Mouse (Mus musculus) cerebellum, adult 11 months (tissue): Measurements from ENCODE around the gene Csrp1.

Experiments used
- DNase-seq: peaks from one replicate; pipeline ENCODE4 v3.0.0; 2022

Gene Csrp1

DNA sequence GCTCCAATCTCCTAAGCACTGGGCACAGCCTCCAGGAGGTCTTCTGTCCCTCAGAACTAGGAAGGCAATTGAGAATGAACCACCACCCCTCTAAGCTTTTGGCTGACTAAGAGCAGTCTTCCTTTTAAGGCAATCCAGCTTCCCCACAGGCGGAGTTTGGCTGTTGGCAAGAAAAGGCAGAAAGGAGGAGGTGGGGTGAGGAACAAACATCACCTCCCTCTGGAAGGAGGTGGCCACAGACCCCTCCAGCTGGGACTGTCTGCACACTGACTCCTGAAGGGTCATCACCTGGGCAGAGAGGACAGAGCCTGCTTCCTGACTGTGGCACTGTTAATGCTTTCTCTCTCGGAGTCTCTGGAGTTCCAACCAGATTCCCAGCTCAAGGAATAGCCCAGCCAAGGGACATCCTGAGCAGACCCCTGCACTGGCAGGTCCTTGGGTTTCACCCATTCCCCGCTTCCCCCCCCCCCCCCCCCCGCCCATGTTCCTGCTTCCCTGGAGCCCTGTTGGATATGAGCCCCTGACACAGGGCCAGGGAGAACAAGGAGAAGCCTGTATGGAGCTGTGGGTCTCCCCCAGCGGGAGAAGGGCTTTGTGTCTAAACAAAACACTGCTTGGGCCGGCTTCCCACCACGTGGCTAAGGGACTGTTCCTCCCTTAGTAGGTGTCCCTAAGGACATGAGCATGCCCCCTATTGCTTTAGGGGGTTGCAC lies 14.5 kb downstream of the Csrp1 start:
- peak; percentile 24 for DNase-seq

- no peak for DNase-seq
Measured at GRCm38 (mm10) chr1:135735460-135735859, 15.6 kb downstream of the Csrp1 start.

- no peak for DNase-seq
Measured at GRCm38 (mm10) chr1:135744987-135745386, 25.1 kb downstream of the Csrp1 start.

DNA sequence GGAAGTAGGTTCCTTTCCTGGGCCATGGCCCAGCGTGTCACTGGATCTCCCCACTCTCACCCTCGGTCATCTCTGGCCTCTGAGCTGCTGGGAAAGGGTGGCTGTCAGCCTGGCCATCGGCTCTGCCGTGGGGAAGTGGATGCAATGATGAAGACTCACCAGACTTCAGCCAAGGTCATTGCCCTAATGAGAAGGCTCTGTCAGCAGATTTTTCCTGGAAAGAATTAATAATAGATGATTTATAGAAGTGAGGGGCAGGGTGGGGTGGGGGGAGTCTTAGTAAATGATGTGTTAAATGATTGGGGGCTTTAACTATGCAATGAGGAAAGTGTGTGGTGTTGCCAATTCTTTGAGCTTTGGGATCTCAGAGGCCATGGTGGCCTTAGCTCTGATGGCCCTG lies 26.4 kb downstream of the Csrp1 start:
- DNase-seq: no peak

DNA sequence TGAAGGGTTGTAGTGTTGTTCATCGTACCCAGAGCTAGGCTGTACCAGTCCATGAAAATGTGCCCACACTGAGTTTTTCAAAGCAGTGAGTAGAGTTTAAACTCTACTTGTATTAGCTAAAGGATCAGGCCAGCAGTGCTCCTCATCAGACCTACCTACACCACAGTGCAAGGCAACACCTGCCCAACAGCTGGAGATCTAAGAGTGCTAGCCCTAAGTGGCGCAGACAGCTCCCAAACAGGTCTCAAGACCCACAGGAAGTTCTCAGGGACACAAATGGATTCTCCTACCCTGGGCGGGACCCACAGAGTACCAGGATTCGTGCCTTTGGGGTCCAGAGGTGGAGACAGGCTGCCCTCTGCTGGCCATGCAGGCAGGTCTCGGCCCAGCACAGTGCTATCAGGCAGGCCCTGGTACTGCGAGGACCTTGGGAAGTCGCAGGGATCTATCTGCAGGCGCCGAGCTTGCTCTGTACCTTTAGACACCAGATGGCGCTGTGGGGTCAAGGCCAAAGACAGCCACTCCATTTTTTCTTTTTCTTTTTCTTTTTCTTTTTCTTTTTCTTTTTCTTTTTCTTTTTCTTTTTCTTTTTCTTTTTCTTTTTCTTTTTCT lies 33.0 kb downstream of the Csrp1 start:
- peak; percentile 65 for DNase-seq

- DNase-seq: no peak
Measured at GRCm38 (mm10) chr1:135755287-135755686, 35.4 kb downstream of the Csrp1 start.

- DNase-seq: no peak
Measured at GRCm38 (mm10) chr1:135755913-135756312, 36.1 kb downstream of the Csrp1 start.

DNA sequence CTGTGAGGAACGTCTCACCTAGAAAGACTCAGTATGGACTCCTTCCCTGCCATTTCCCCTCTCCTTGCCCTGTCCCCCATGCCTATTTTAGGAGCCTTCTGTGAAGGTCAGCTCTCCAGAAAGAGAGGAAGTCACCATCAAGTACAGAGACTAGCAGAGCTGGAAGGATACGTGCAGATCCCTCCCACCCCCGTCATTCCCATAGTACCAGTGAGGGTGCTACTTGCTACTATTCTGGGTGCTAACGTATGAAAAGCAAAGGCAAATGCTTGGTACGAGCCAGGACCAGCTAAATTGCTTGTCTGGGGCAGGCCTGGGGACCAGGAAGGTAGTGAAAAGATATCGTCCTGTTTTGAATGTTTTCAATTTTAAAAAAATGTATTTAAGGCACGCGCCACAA lies 37.4 kb downstream of the Csrp1 start:
- no peak for DNase-seq

- no peak for DNase-seq
Measured at GRCm38 (mm10) chr1:135759685-135760084, 39.8 kb downstream of the Csrp1 start.

DNA sequence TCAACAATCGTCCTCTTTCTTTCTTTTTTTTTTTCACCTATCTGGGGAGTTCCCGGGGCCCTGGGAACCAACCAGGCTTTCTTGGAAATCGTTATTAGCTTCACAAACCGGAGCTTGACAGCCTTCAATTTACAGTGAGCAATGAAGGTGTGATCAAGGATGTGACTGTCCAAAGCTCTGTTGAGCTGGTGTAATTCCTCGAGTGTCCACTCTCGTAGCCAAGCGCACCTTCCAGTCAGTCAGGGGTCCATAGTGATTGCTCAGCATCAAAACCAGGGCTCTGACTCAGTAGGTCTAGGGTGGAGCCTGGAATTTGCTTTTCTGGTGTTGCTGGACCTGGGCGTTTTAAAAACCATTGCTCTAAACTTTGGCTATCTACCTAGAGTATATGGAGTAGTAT lies 40.4 kb downstream of the Csrp1 start:
- DNase-seq: no peak

- no peak for DNase-seq
Measured at GRCm38 (mm10) chr1:135761728-135762127, 41.9 kb downstream of the Csrp1 start.

DNA sequence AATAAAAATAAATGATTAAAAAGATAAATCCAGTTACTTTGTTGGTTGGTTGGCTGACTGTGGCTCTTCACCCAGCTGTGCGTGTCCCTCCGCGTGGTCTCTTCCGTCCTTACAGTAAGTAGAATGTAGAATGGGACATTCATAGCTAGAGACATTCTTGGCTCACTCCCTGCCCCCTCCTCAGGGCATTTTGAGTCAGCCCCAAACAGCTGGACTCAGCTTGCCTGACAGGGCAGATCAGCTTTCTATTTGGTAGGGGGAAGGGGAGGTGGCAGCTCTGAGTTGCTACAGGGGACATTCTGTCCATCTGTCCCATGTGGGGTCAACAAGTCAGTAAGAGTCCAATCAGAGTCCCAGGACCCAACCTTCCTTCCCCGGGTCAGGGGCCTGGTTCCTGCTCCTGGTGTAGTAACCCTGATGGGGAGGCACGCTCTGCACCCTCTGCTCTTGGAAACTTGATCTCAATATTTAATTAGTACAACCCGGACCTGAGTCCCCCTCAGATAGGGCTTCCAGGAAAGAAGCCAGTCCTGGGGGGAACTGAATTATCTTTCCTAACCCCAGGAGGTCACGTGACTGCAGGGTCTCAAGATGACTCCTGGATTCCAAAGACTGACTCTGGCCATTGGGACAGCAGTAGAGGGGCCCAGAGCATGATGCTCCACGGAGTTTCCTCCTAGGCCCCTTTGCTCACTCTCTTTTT lies 43.8 kb downstream of the Csrp1 start:
- DNase-seq: no peak

DNA sequence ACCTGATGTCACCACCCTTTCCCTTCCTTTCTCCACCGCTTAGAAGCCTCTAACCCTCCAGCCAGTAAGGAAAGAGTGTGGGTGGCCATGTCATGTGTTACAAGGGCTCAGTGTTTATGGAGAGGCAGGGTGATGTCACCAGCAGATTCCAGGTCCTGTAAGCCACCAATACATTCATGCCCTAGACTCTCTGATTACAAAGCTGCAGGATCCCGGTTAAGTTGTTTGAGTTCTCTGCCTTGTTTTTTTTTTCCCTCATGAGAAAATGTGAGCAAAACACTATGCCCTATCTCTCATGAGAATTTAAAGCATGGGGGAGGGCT lies 44.3 kb downstream of the Csrp1 start:
- DNase-seq: no peak

DNA sequence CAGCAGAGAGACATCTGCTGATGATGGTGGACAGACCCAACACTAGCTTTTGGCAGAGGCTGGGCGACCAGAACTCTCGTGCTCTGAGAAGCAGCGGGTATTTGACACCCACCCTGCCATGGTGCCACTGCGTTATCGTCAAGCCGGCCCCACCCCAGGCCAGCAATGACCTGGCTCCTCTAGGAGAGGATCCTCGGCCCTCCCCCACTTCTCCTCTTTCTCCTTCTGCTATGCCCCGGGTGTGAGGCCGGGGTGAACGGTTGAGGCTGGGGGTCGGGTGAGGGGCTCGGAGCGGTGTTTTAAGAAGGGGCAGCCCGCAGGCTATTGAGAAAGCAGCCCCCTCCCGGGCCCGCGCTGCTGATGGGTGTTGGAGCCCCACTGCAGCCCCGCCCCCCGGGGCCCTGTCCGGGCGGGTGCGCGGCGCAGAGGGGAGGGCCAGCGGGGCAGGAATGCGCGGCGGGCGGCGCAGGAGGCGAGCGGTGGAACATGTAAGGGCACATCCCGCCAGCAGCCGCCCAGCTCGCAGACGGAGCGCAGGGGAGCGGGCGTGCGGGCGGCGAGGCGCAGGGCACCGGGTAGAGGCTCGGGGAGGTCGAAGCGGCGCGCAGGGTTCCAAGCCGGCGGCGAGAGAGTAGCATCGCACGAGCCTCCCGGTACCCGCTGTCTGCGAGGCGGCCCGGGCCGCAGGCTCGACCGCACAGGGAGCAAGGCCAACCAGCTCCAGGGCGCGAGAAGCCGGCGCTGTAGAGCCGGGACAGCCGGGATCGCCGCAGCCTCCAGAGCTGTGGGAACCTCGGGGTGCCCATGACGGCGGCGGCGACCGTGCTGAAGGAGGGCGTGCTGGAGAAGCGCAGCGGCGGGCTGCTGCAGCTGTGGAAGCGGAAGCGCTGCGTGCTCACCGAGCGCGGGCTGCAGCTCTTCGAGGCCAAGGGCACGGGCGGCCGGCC lies 46.1 kb downstream of the Csrp1 start, which contains the start of gene Phlda3:
TSS of gene Phlda3 (plus strand) at position 475 of the 947 bp plus-strand sequence.
- DNase-seq: peak; percentile 14

DNA sequence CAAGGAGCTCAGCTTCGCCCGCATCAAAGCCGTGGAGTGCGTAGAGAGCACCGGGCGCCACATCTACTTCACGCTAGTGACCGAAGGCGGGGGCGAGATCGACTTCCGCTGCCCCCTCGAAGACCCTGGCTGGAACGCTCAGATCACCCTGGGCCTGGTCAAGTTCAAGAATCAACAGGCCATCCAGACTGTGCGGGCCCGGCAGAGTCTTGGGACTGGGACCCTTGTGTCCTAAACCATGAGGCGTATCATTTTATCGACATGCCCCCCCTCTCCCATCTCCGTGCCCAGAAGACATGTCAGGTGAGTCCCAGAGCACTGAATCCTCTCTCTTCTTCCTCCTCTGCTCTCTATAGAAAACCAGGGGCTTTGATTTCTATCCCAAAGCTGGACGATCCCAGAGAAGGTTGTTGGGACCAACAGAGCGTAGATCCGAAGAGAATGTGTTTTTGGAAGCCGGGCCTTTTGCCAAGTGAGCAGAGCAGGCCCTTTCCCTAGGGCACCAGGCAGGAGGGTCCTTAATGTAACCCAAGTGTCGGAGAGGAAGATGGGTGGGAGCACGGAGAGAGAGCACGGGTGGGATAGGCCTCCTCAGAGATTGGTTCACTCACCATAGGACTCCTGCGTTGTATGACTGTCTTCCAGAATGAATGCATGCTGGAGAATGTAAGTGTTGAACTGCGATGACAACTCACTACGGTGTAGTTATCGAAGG lies 46.9 kb downstream of the Csrp1 start:
- no peak for DNase-seq

DNA sequence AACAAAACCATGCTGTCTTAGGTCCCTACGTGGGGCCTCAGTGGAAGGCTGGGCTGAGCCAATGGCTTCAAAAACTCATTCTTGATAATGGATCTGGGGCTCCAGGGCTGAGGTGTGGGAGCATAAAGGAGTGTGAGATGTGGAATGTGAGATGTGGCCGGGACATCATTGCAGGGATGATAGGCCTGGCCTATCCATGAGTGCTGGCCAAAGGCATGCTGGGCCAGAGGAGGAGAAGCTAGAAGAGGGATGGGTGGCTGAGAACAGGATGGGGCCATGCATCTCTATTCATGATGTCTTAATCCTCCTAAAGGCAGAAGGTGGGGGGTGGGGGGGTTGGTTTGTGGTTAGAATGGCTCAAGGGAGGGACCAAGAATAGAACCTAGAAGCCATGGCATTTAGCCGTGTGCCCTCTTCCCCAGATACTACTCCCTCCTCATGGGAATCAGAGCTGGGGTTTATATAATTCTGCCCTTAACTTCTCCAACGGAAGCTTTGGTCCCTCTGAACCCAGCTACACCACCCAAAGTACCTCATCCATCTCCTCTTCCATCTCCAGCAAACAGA lies 47.5 kb downstream of the Csrp1 start:
- DNase-seq: no peak

- no peak for DNase-seq
Measured at GRCm38 (mm10) chr1:135768400-135768799, 48.5 kb downstream of the Csrp1 start.

- no peak for DNase-seq
Measured at GRCm38 (mm10) chr1:135770237-135770636, 50.4 kb downstream of the Csrp1 start.

- no peak for DNase-seq
Measured at GRCm38 (mm10) chr1:135770896-135771572, 51.2 kb downstream of the Csrp1 start.

DNA sequence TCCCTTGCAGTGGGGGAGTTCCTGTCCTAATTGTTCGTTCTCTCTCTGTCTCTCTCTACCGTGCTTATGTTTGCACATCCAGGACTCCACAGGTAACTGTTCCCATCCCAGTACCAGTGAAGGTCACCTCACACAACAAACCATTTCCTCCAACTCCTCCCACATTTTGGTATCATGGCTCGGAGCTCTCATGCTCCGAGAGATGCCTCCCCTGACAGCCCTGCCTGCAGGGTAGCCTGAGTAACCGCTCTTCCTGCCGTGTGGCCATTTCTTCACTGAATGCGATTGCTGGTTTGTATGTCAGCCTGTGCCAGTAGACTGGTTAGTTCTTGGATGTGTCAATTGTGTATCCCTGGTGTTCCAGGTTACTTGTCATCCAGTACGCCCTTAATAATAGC lies 51.7 kb downstream of the Csrp1 start:
- DNase-seq: no peak

DNA sequence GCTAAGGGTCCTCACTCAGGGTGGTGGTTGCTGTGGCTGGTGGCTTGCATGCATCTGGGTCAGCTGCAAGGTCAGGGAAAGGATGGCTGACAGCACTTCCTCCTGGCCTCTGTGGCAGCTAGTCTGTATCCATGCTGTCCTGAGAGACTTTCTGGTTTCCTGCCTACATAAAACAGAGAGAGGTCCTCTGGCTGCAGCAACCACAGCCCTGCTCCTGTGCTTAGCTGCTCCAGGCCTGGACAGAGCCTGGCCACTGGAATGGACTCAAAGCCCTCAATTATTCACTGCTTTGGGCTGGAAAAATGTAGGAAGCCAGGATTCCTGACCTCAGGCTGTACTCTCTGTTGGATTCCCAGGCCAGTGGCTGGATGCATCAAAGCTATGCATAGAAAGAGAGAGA lies 56.7 kb downstream of the Csrp1 start:
- no peak for DNase-seq

DNA sequence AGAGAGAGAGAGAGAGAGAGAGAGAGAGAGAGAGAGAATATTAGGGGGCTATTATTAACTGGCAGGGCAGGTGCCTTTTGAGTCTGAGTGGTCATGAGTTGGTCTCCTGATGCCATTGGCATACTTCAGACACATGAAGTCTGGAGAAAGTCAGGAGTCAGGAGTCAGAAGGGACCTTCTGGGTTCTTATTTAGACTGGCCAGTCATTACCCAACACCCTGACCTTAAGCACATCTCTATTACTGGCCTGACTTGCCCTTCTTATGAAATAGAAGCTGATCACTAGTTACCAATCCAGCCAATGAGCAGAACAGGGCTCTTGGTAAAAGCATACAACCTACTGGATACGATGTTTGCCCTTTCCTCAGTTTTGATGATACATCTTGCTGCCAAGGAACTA lies 57.2 kb downstream of the Csrp1 start:
- DNase-seq: no peak
